Mouse (Mus musculus) intestine, postnatal 0 days (tissue): ENCODE results near the gene Itgb1bp1. TPM values are rescaled to one million over a fixed set of nuclear protein-coding genes. Genes with fewer than 3 reads are reported as not detected.

Experiments used
- ATAC-seq: fragments of 200-750 bp; cut with Nextera tagmentation; 2 replicates; pipeline ENCODE4 v1.8.0; 2017; ENCODE audit warnings: mild to moderate bottlenecking, moderate TSS enrichment, moderate library complexity
- H3K27ac ChIP-seq: fragments of 300-500 bp; sonication (generic); 2 replicates; pipeline ENCODE4 v1.5.1; 2014; ENCODE audit warnings: mild to moderate bottlenecking, low read depth, low read length, moderate library complexity
- H3K27me3 ChIP-seq: fragments of 300-500 bp; sonication (generic); replicated peaks from 2 replicates; pipeline ENCODE4 v1.6.1; 2014; ENCODE audit warnings: low read length, mixed read lengths; ENCODE audit not compliant: control insufficient read depth, insufficient read depth
- H3K36me3 ChIP-seq: fragments of 300-500 bp; sonication (generic); 2 replicates; pipeline ENCODE4 v1.6.1; 2014; ENCODE audit warnings: mild to moderate bottlenecking, moderate library complexity; ENCODE audit not compliant: control insufficient read depth, insufficient read depth
- H3K4me1 ChIP-seq: fragments of 300-500 bp; sonication (generic); replicated peaks from 2 replicates; pipeline ENCODE4 v1.6.1; 2014; ENCODE audit warnings: antibody characterized with exemption, low read length, mixed read lengths; ENCODE audit not compliant: control insufficient read depth, insufficient read depth
- H3K4me2 ChIP-seq: fragments of 300-500 bp; sonication (generic); replicated peaks from 2 replicates; pipeline ENCODE4 v1.6.1; 2014; ENCODE audit warnings: low read depth, mild to moderate bottlenecking, moderate library complexity
- H3K4me3 ChIP-seq: fragments of 300-500 bp; sonication (generic); 2 replicates; pipeline ENCODE4 v1.5.1; 2014; ENCODE audit warnings: low read depth, low read length
- H3K9ac ChIP-seq: fragments of 300-500 bp; sonication (generic); 2 replicates; pipeline ENCODE4 v1.6.1; 2014; ENCODE audit warnings: mild to moderate bottlenecking, low read depth, low read length
- H3K9me3 ChIP-seq: fragments of 300-500 bp; sonication (generic); 2 replicates; pipeline ENCODE4 v1.6.1; 2016; ENCODE audit warnings: mixed run types; ENCODE audit not compliant: control insufficient read depth
- CTCF ChIP-seq: sonication (generic); IDR thresholded peaks from 2 replicates; pipeline ENCODE4 v1.5.1; 2016; ENCODE audit warnings: low read depth, mild to moderate bottlenecking, control low read depth, antibody characterized with exemption, moderate library complexity
- WGBS: fragments of 180-500 bp; shearing (Covaris S2); extraction: QIAGEN DNeasy Blood & Tissue Kit; methylation state at CpG from one replicate; pipeline ENCODE4 v1.1.7; 2014; 5-methylcytosine and 5-hydroxymethylcytosine counted together
- polyA plus RNA-seq: library from polyadenylated mRNA; unstranded; fragments of >200 nt; fragmentation: Nextera tagmentation; extraction: Ambion mirVana; gene quantifications from 2 replicates; pipeline ENCODE4 v1.2.1, GENCODE M21; 2015

Itgb1bp1 gene
- polyA plus RNA-seq, 1 experiment from 2014 or later = 34.4 TPM

DNA sequence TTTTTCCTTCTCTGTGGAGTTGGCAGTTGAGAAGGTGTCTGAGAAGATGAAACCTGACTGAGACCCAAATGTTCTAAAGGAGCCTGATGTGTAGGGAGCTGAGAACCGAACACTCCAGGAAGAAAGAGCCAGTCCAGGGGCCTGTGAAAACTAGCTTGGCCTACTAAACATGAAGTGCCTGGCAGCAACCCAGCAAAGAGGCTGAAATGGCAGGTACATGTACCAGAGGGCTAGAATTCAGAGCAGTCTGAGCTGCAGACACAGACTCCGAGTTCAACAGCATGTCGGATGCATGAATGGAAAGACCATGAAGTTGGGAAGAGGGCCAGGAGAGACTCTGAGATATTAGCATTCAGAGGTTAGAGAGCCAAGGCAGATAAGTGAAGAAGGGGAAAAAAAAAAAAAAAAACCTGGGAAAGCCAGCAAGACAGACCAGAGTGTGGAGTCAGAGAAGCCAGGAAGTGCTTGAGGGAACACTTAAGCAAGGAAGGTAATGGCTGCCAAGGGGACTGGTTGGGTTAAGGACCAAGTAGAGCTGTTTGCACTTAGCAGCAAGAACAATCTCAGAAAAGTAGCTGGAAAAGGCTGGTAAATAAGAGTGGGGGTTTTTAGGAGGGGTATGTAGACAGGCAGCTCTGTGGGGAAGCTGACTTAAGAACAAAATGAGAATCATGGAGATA lies 2.8 kb upstream of the Itgb1bp1 start:
- no peak for TF ChIP-seq CTCF
- no peak for ATAC-seq
- no peaks in the 10 kb centered on the region for H3K9me3 ChIP-seq
- no peak overlapping the region for H3K27ac ChIP-seq
- H3K9ac ChIP-seq = no peak overlapping the region
- no peaks in the 10 kb centered on the region for H3K27me3 ChIP-seq
- H3K4me2 ChIP-seq = no peak overlapping the region
- no peak overlapping the region for H3K4me3 ChIP-seq
- 0 out of 2 replicates have a peak, but pooled peaks cover 5% of the 10 kb centered on the region for H3K4me1 ChIP-seq
- H3K36me3 ChIP-seq = peaks cover 25% of the 10 kb centered on the region
- WGBS = 88% methylated on average over 3 of the region's 3 CpGs

DNA sequence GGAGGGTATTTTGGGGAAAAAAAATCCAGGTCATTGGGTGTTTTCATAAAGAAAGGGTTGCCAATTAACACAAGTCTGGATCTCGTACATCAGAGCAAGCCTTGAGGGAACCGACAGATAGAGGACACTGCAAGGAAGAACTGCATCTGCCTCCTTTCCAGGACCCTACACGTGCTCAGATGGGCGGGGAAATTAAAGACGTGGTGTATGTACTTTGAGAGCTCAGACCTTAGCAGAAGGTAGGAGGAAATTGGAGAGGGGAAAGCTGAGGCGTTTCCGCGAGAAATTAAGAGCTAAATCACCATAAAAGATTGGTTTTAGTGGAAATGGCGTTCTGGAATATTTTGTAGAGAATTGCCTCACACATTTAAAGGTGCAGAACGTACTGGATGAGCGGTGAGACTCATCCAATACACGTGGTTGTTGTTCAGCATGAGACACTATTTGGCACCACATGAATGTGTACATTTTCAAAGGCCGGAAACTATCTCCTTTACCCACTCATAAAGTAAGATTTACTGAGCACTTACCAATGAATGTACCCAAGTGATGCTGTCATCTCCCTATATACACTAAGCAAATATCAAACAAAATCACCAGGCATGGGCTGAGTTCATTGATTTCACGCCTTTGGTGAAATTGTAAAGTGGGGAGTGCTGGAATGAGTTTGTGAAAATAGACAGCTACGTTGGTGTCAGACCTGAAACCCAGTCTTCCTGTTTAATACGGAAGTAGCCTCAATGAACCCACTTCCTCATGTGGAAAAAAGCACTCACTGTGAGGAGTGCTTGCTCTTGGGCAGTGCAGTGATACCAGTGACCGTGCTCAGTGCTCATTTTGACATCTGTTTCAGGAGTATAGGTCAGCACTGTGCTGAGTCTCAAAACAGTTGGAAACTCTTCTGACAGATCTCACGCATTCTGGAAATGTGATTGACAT lies 897 bp upstream of the Itgb1bp1 start:
- no peak for TF ChIP-seq CTCF
- no peak for ATAC-seq
- Histone ChIP-seq H3K4me3 (peak overlapping the region; percentile 78), H3K27ac (peak overlapping the region; percentile 81), H3K4me2 (peak overlapping the region; percentile 83), H3K27me3 (no peaks in the 10 kb centered on the region), H3K4me1 (0 out of 2 replicates have a peak, but pooled peaks cover 5% of the 10 kb centered on the region), H3K9me3 (no peaks in the 10 kb centered on the region), H3K36me3 (peaks cover 10% of the 10 kb centered on the region; the same call in 1 of the 2 replicates), H3K9ac (peak overlapping the region; percentile 78)
- 24% methylated on average over 18 of the region's 18 CpGs for WGBS

DNA sequence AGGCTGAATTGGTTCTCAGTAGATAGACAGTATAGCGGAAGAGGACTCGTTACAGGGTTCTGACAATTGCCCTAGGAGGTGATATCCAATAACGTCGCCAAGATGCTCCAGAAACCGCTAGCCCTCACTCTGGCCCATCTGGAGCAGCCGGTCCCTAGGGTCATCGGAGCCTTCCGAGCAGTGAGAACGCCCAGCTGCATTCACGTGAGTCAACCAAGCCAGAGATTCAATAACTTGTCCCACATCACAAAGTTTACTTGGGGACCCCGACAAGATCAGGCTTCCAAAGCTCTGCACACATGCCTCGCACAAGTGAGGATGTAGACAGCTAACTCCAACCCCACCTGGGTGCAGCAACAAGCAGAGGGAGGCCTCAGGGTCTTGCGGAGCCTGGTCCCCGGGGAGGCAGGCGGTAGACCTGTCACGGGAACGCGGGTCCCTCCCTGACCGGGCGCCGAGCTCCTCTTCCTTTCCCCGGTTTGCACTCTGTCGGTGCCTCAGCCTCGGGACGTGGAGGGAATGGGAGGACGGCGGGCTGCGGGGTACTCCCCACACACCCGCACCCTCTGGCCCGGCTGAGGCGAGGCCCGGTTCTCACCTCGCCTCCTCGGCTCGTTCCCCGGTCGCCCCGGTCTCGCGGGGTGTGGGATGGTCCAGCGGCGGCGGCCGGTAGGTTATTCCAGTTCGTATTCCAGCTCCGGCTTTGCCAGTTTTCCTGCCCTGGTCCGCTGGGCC lies 409 bp downstream of the Itgb1bp1 start:
- Histone ChIP-seq H3K27ac (peak overlapping the region; percentile 81; the same call in 1 of the 2 replicates), H3K4me3 (peak overlapping the region; percentile 78), H3K36me3 (0 out of 2 replicates have a peak, but pooled peaks cover 4% of the 10 kb centered on the region), H3K4me1 (0 out of 2 replicates have a peak, but pooled peaks cover 5% of the 10 kb centered on the region), H3K4me2 (peak overlapping the region; percentile 83), H3K27me3 (no peaks in the 10 kb centered on the region), H3K9ac (peak overlapping the region; percentile 78), H3K9me3 (no peaks in the 10 kb centered on the region)
- ATAC-seq = peak; percentile 80
- 0% methylated on average over 47 of the region's 47 CpGs for WGBS
- no peak; the same call in 1 of the 2 replicates for TF ChIP-seq CTCF

DNA sequence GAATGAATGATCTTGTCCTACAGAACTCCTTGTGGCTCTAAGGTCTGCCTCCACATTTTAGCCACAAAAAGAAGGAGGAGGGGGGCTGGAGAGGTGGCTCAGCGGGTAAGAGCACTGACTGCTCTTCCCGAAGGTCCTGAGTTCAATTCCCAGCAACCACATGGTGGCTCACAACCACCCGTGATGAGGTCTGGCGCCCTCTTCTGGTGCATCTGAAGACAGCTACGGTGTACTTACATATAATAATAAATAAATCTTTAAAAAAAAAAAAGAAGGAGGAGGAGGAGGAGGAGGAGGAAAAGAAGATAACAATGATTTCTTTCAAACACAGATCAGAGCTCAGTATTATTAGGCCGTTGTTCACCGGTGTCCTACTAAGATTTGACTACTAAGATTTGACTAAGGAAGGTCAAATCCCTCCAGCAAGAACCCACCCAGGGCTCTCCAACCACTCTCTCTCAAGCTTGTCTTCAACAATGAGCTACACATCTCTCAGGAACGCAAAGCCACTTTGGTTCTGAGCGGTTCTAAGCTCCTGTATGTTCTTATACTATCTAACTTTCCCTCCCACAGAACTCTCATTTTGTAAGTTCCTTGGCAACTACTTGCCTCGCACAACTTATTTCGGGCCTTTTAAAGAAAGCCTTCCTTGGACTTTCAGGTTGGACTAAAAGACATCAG lies 1.2 kb downstream of the Itgb1bp1 start, which contains the start of gene Cpsf3:
Cpsf3 (plus strand) TSS at position 631 of the 681 bp plus-strand sequence.
- TF ChIP-seq CTCF = 0 out of 2 replicates have a peak, but pooled peaks have one; percentile 36

DNA sequence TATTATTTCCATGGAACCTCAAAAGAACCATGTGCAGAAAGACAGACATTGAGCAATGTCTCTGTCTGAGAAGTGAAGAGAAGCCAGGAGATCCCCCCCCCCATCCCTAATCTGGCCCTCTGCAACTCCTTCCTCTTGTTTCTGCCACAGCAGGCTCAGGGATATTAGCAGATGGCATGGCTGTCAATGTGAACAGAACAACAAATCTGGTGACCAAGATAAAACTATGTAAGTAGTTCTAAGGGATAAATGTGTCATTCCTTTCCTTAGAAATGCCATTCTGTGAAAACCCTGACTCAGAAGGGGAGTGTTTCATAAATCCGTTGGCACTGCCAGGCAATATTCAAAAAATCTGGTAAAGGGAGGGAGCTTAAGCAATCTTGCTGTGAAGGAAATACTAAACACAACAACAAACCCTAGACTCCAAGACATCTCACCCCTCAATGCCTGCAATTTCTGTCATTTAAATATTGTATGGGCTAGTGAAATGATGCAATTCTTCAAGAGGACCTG lies 8.7 kb downstream of the Itgb1bp1 start:
- 0 out of 2 replicates have a peak, but pooled peaks cover 3% of the 10 kb centered on the region for H3K36me3 ChIP-seq
- no peak overlapping the region for H3K4me3 ChIP-seq
- no peak overlapping the region for H3K9ac ChIP-seq
- TF ChIP-seq CTCF = no peak
- no peaks in the 10 kb centered on the region for H3K4me1 ChIP-seq
- H3K4me2 ChIP-seq = no peak overlapping the region
- 96% methylated on average over 1 of the region's 1 CpGs for WGBS
- H3K27me3 ChIP-seq = no peaks in the 10 kb centered on the region
- H3K27ac ChIP-seq = no peak overlapping the region
- no peaks in the 10 kb centered on the region for H3K9me3 ChIP-seq
- ATAC-seq = no peak

More for the DNA sequence above, 1.2 kb downstream of the Itgb1bp1 start, which contains the start of gene Cpsf3:
- peak within 1 kb of the TSS; percentile 78 for H3K4me3 ChIP-seq
- H3K27ac ChIP-seq = peak within 1 kb of the TSS; percentile 81
- H3K4me2 ChIP-seq = peak within 1 kb of the TSS; percentile 83
- no peaks in the 10 kb centered on the region for H3K27me3 ChIP-seq
- H3K9ac ChIP-seq = peak within 1 kb of the TSS; percentile 78
- H3K9me3 ChIP-seq = no peaks in the 10 kb centered on the region
- no peaks in the 10 kb centered on the region for H3K36me3 ChIP-seq
- 0 out of 2 replicates have a peak, but pooled peaks cover 5% of the 10 kb centered on the region for H3K4me1 ChIP-seq
- ATAC-seq = no peak
- 57% methylated on average over 11 of the region's 11 CpGs for WGBS
